In genomic region chr4:120057529-120057928, GRCm38 (mm10) we compare ENCODE assay signal across 38 mouse cellular contexts. TPM values are rescaled to one million over a fixed set of nuclear protein-coding genes. Genes with fewer than 3 reads are reported as not detected.
"Had no signal": no experiment of that assay in that cellular context is flagged by ENCODE, and none has a peak within 500 bp of the region (broad histone marks: within the 10 kb centered on the region; RNA-seq: fewer than 3 reads in every experiment).

No protein-coding gene starts in this region.

- H3K9ac ChIP-seq: heart, embryonic 13.5 days; heart, embryonic 15.5 days; hindbrain, embryonic 12.5 days; hindbrain, embryonic 15.5 days; intestine, embryonic 15.5 days; limb, embryonic 13.5 days; limb, embryonic 15.5 days; liver, embryonic 12.5 days had no signal

- H3K9me3 ChIP-seq: heart, embryonic 13.5 days; heart, embryonic 15.5 days; hindbrain, embryonic 12.5 days; hindbrain, embryonic 15.5 days; intestine, embryonic 15.5 days; limb, embryonic 13.5 days; limb, embryonic 15.5 days; liver, embryonic 12.5 days had no signal

- H3K36me3 ChIP-seq: heart, embryonic 13.5 days; heart, embryonic 15.5 days; hindbrain, embryonic 12.5 days; hindbrain, embryonic 15.5 days; intestine, embryonic 15.5 days; limb, embryonic 13.5 days; limb, embryonic 15.5 days; liver, embryonic 12.5 days had no signal

- H3K27ac ChIP-seq: gastrocnemius, adult 2 months; heart, adult 2 months; heart, embryonic 13.5 days; heart, embryonic 15.5 days; hindbrain, embryonic 12.5 days; hindbrain, embryonic 15.5 days; intestine, embryonic 15.5 days; layer of hippocampus, adult 2 months; limb, embryonic 13.5 days; limb, embryonic 15.5 days; liver, embryonic 12.5 days had no signal

- H3K4me3 ChIP-seq: gastrocnemius, adult 2 months; heart, adult 2 months; heart, embryonic 13.5 days; heart, embryonic 15.5 days; hindbrain, embryonic 12.5 days; hindbrain, embryonic 15.5 days; intestine, embryonic 15.5 days; layer of hippocampus, adult 2 months; limb, embryonic 13.5 days; limb, embryonic 15.5 days; liver, embryonic 12.5 days had no signal

- ATAC-seq: inflammation-experienced regulatory T-cells, adult 6 months; intestine, embryonic 15.5 days; liver, embryonic 12.5 days had no signal

- H3K4me2 ChIP-seq: heart, embryonic 11.5 days; heart, embryonic 13.5 days; heart, embryonic 15.5 days; hindbrain, embryonic 12.5 days; hindbrain, embryonic 15.5 days; intestine, embryonic 15.5 days; limb, embryonic 13.5 days; limb, embryonic 15.5 days; liver, embryonic 12.5 days had no signal

- DNase-seq: gastrocnemius, adult 2 months; gastrocnemius, postnatal 10 days; gastrocnemius, postnatal 25 days; heart, adult 11 months; heart, adult 2 months; heart, postnatal 14 days; heart, postnatal 36 days; kidney, adult 18-20 months; kidney, adult 8-10 months; kidney, postnatal 10 days; kidney, postnatal 25 days; kidney, postnatal 4 days; layer of hippocampus, postnatal 36 days; left cerebral cortex, postnatal 4 days had no signal

- H3K4me1 ChIP-seq: heart, embryonic 15.5 days; hindbrain, embryonic 12.5 days; hindbrain, embryonic 15.5 days; intestine, embryonic 15.5 days; limb, embryonic 13.5 days; limb, embryonic 15.5 days; liver, embryonic 12.5 days had no signal

- H3K27me3 ChIP-seq: heart, embryonic 15.5 days; hindbrain, embryonic 12.5 days; hindbrain, embryonic 15.5 days; intestine, embryonic 15.5 days; limb, embryonic 13.5 days; liver, embryonic 12.5 days had no signal

RNA-seq across cellular contexts. Expression of gene AL607142.1, which starts 7.3 kb away (rescaled TPM):
- total RNA-seq: gastrocnemius, adult 2 months; gastrocnemius, postnatal 10 days; gastrocnemius, postnatal 25 days; heart, adult 2 months; heart, postnatal 14 days; heart, postnatal 36 days; hematopoietic stem cell, adult 5-6 weeks; layer of hippocampus, adult 2 months; layer of hippocampus, postnatal 14 days; layer of hippocampus, postnatal 36 days; left cerebral cortex, adult 18-20 months; left cerebral cortex, adult 8-10 months; left cerebral cortex, postnatal 10 days; left cerebral cortex, postnatal 25 days; left cerebral cortex, postnatal 4 days; liver, adult 2 months had no signal
- polyA plus RNA-seq: frontal cortex, adult 2 months; gonadal fat pad, adult 2 months; heart, adult 2 months; heart, embryonic 11.5 days; heart, embryonic 13.5 days; heart, embryonic 15.5 days; heart, postnatal 0 days; hindbrain, embryonic 12.5 days; hindbrain, embryonic 15.5 days; inflammation-experienced regulatory T-cells, adult 6 months; intestine, embryonic 15.5 days; kidney, embryonic 14.5 days; kidney, embryonic 16.5 days; limb, embryonic 11.5 days; limb, embryonic 13.5 days; limb, embryonic 15.5 days; liver, adult 2 months; liver, embryonic 12.5 days had no signal
